Mouse (Mus musculus): ENCODE results near the gene S100a10.

DNA sequence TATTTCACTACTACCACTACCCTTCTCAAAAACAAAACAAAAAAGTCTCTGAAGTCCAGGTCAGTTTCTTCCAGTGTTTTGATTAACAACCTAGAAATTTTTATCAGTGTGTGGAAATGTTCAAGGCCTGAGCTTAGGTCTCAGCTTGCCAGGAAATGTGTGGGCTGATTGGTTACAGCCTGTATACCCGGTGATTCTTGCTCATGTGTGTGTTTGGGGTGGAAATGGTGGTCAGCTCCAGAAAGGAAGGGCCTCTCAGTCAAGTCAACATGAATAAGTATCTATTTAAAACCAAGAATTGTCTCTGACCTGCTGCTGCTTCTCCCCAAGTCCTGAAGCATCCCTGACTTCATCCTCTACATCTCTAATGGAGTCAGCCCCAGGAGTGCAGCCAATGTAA is 45.6 kb upstream of the S100a10 start:
- no peak for TF ChIP-seq CTCF (IDR thresholded peaks at IDR 0.05; ENCODE audit: low read depth, low read length)
- TF ChIP-seq POLR2A (IDR thresholded peaks at IDR 0.05; ENCODE audit: extremely low read depth, insufficient read depth, low read length): no peak
